ENCODE assay signal across 8 mouse cellular contexts in genomic region chr1:172632451-172633326, GRCm38 (mm10). TPM values are rescaled to one million over a fixed set of nuclear protein-coding genes. Genes with fewer than 3 reads are reported as not detected.
DNase-seq lines count a peak whose midpoint lies in the region; ATAC-seq and TF ChIP-seq lines count a peak whose summit lies in the region.

Dusp23 (minus strand) TSS chr1:172632962.

- peak; percentile 96 for DNase-seq in CD4-positive helper T cell, adult 2 months (ENCODE audit: low read depth, low spot score)
- peak; percentile 86 for DNase-seq in brain, embryonic 18.5 days (ENCODE audit: low read depth, low spot score)
- DNase-seq in kidney, postnatal 0 days (ENCODE audit: low spot score) = peak; percentile 99
- DNase-seq in liver, embryonic 11.5 days (ENCODE audit: low spot score) = peak; percentile 95
- peak; percentile 97 for DNase-seq in naive thymus-derived CD4-positive, alpha-beta T cell, adult 2 months (ENCODE audit: low read depth)

- H3K4me2 ChIP-seq in heart, embryonic 12.5 days = peak within 1 kb of the TSS; percentile 89
- H3K4me2 ChIP-seq in kidney, postnatal 0 days (ENCODE audit: low read length) = peak within 1 kb of the TSS; percentile 86
- peak within 1 kb of the TSS; percentile 87 for H3K4me2 ChIP-seq in liver, embryonic 11.5 days
- H3K4me2 ChIP-seq in stomach, embryonic 14.5 days (replicated peaks; ENCODE audit: low read depth, low read length) = peak within 1 kb of the TSS; percentile 38

- ATAC-seq in erythroid progenitor cell, adult 5-6 weeks (replicated peaks; ENCODE audit: low FRiP score, poor library complexity, severe bottlenecking) = peak; percentile 87
- peak; percentile 96 for ATAC-seq in heart, embryonic 12.5 days (ENCODE audit: insufficient number of reproducible peaks, low FRiP score)
- peak; percentile 99 for ATAC-seq in kidney, postnatal 0 days (replicated peaks; ENCODE audit: low FRiP score, low read depth)
- ATAC-seq in liver, embryonic 11.5 days (replicated peaks; ENCODE audit: low FRiP score) = peak; percentile 99
- peak; percentile 97 for ATAC-seq in stomach, embryonic 14.5 days (ENCODE audit: insufficient number of reproducible peaks, insufficient read depth, low FRiP score, low read depth)

- peak within 1 kb of the TSS; percentile 95 for H3K27ac ChIP-seq in heart, embryonic 12.5 days (ENCODE audit: poor library complexity, severe bottlenecking)
- H3K27ac ChIP-seq in kidney, postnatal 0 days = peak within 1 kb of the TSS; percentile 94
- peak within 1 kb of the TSS; percentile 79 for H3K27ac ChIP-seq in liver, embryonic 11.5 days (ENCODE audit: low read depth, low read length)
- H3K27ac ChIP-seq in stomach, embryonic 14.5 days (ENCODE audit: low read length) = peak within 1 kb of the TSS; percentile 45; the same call in 1 of the 2 replicates

- H3K9me3 ChIP-seq in heart, embryonic 12.5 days (replicated peaks) = no peaks in the 10 kb centered on the region; the same call in 1 of the 2 replicates
- H3K9me3 ChIP-seq in kidney, postnatal 0 days (replicated peaks; ENCODE audit: low read length) = no peaks in the 10 kb centered on the region
- H3K9me3 ChIP-seq in liver, embryonic 11.5 days (ENCODE audit: control insufficient read depth, low read length) = no peaks in the 10 kb centered on the region
- H3K9me3 ChIP-seq in stomach, embryonic 14.5 days (ENCODE audit: control insufficient read depth, low read depth, low read length) = no peaks in the 10 kb centered on the region

- no peaks in the 10 kb centered on the region for H3K27me3 ChIP-seq in heart, embryonic 12.5 days (replicated peaks)
- no peaks in the 10 kb centered on the region for H3K27me3 ChIP-seq in kidney, postnatal 0 days (ENCODE audit: insufficient read depth, low read length)
- H3K27me3 ChIP-seq in liver, embryonic 11.5 days (replicated peaks; ENCODE audit: control insufficient read depth, insufficient read depth, low read length) = no peaks in the 10 kb centered on the region
- H3K27me3 ChIP-seq in stomach, embryonic 14.5 days (ENCODE audit: control insufficient read depth, insufficient read depth, low read length) = no peaks in the 10 kb centered on the region

- H3K4me3 ChIP-seq in heart, embryonic 12.5 days = peak within 1 kb of the TSS; percentile 94
- H3K4me3 ChIP-seq in kidney, postnatal 0 days (replicated peaks; ENCODE audit: low read depth, low read length) = peak within 1 kb of the TSS; percentile 60
- H3K4me3 ChIP-seq in liver, embryonic 11.5 days (ENCODE audit: low read depth, low read length) = peak within 1 kb of the TSS; percentile 75
- peak within 1 kb of the TSS; percentile 52 for H3K4me3 ChIP-seq in stomach, embryonic 14.5 days (ENCODE audit: low read depth, low read length)

- peaks cover 20% of the 10 kb centered on the region for H3K4me1 ChIP-seq in heart, embryonic 12.5 days (replicated peaks)
- peaks cover 8% of the 10 kb centered on the region; the same call in 1 of the 2 replicates for H3K4me1 ChIP-seq in kidney, postnatal 0 days (replicated peaks; ENCODE audit: insufficient read depth, low read length)
- H3K4me1 ChIP-seq in liver, embryonic 11.5 days (replicated peaks; ENCODE audit: control insufficient read depth, insufficient read depth, low read length) = peaks cover 10% of the 10 kb centered on the region
- H3K4me1 ChIP-seq in stomach, embryonic 14.5 days (ENCODE audit: control insufficient read depth, insufficient read depth, low read length) = 0 out of 2 replicates have a peak, but pooled peaks cover 3% of the 10 kb centered on the region

- H3K36me3 ChIP-seq in heart, embryonic 12.5 days = no peaks in the 10 kb centered on the region
- H3K36me3 ChIP-seq in kidney, postnatal 0 days (ENCODE audit: insufficient read depth, low read length) = no peaks in the 10 kb centered on the region
- no peaks in the 10 kb centered on the region for H3K36me3 ChIP-seq in liver, embryonic 11.5 days (ENCODE audit: control insufficient read depth, insufficient read depth, low read length)
- H3K36me3 ChIP-seq in stomach, embryonic 14.5 days (ENCODE audit: control insufficient read depth, insufficient read depth, low read length) = no peaks in the 10 kb centered on the region

- WGBS in heart, embryonic 12.5 days = under 1% methylated on average over 53 of the region's 53 CpGs
- under 1% methylated on average over 53 of the region's 53 CpGs for WGBS in kidney, postnatal 0 days
- WGBS in liver, embryonic 11.5 days = under 1% methylated on average over 53 of the region's 53 CpGs
- WGBS in stomach, embryonic 14.5 days = under 1% methylated on average over 53 of the region's 53 CpGs

- H3K9ac ChIP-seq in heart, embryonic 12.5 days = peak within 1 kb of the TSS; percentile 92
- peak within 1 kb of the TSS; percentile 61 for H3K9ac ChIP-seq in kidney, postnatal 0 days (ENCODE audit: low read depth, low read length)
- peak within 1 kb of the TSS; percentile 77 for H3K9ac ChIP-seq in liver, embryonic 11.5 days (ENCODE audit: low read depth, low read length)
- peak within 1 kb of the TSS; percentile 41; the same call in 1 of the 2 replicates for H3K9ac ChIP-seq in stomach, embryonic 14.5 days (replicated peaks; ENCODE audit: low read depth, low read length)

- TF ChIP-seq CTCF in kidney, postnatal 0 days (IDR thresholded peaks at IDR 0.05; ENCODE audit: low read depth) = peak; percentile 98

RNA-seq across cellular contexts. Expression of gene Dusp23, which starts in this region (rescaled TPM):
- 2.2 and 10.5 TPM in 2 replicates for total RNA-seq in erythroid progenitor cell, adult 5-6 weeks (2015; ENCODE audit: low replicate concordance)
- 1.4 TPM in 1 of 2 replicates, not detected in the other for total RNA-seq in erythroid progenitor cell, adult 5-6 weeks (2017; ENCODE audit: low replicate concordance)
- 11.3 and 11.6 TPM in 2 replicates for polyA plus RNA-seq in heart, embryonic 12.5 days (2016; fragmentation: Nextera tagmentation; extraction: Ambion mirVana)
- polyA plus RNA-seq in kidney, postnatal 0 days (2015; fragmentation: Nextera tagmentation; extraction: Ambion mirVana) = 27.0 and 27.4 TPM in 2 replicates
- 6.2 and 8.2 TPM in 2 replicates for polyA plus RNA-seq in liver, embryonic 11.5 days (2014; fragmentation: Nextera tagmentation; extraction: Ambion mirVana)
- polyA plus RNA-seq in stomach, embryonic 14.5 days (2014; fragmentation: Nextera tagmentation; extraction: Ambion mirVana) = 12.3 and 15.3 TPM in 2 replicates

Comparison
In these comparisons a context has a peak if more than half of its experiments do, and no peak if none do; other contexts are left out.
1. Peak in every context shown above with its lines: DNase-seq, ATAC-seq, H3K4me3 ChIP-seq and H3K27ac ChIP-seq.
2. H3K27ac ChIP-seq: peak in every context shown above with its lines; median percentile 95 in heart, embryonic 12.5 days; 94 in kidney, postnatal 0 days; 79 in liver, embryonic 11.5 days; 45 in stomach, embryonic 14.5 days.
3. H3K4me2 ChIP-seq: peak in every context shown above with its lines; median percentile 89 in heart, embryonic 12.5 days; 87 in liver, embryonic 11.5 days; 86 in kidney, postnatal 0 days; 38 in stomach, embryonic 14.5 days.
4. H3K9ac ChIP-seq: peak in every context shown above with its lines; median percentile 92 in heart, embryonic 12.5 days; 77 in liver, embryonic 11.5 days; 61 in kidney, postnatal 0 days; 41 in stomach, embryonic 14.5 days.